Mouse (Mus musculus) T-helper 17 cell (primary cell): ENCODE data around the gene Cdk8.

Experiments used
- in situ Hi-C, 2 experiments: fragments of 300-600 bp; cut with MboI, MseI; formaldehyde crosslinking; loops; 1 replicate in 1 of 2; 2 replicates in 1 of 2; pipeline ENCODE4 v1.15.1; 2025; ENCODE audit warnings: high pct_unique_total_duplicates in 2 of 2

Gene Cdk8

GRCm38 (mm10) chr5:146230864-146231654 is at the start of gene Cdk8:
Cdk8 (plus strand) TSS chr5:146231230.
- in situ Hi-C loops, result loop anchor here in 1 of 2 experiments (25.0 kb wide), 2 partner anchors 606 to 1056 kb away; partner anchors contain the start of genes Rasl11a and Rpl21

- in situ Hi-C loops, result loop anchor here in 1 of 2 experiments (10.0 kb wide), 1 partner anchor 300 kb away; the partner anchor contains the start of gene Gm6408
Measured at GRCm38 (mm10) chr5:146185204-146185603, 45.8 kb upstream of the Cdk8 start, which contains the start of gene 1700001J03Rik. 1700001J03Rik (minus strand) TSS chr5:146185304.

- in situ Hi-C loops, result loop anchor here in 1 of 2 experiments (10.0 kb wide), 1 partner anchor 297 kb away; the partner anchor contains the start of gene Gm6408
Measured at GRCm38 (mm10) chr5:146187441-146187840, 43.6 kb upstream of the Cdk8 start.

GRCm38 (mm10) chr5:146188144-146188543 is 42.9 kb upstream of the Cdk8 start:
- in situ Hi-C loops, result loop anchor here in 1 of 2 experiments (10.0 kb wide), 1 partner anchor 297 kb away; the partner anchor contains the start of gene Gm6408

GRCm38 (mm10) chr5:146188712-146189111 is 42.3 kb upstream of the Cdk8 start:
- in situ Hi-C loops, result loop anchor here in 1 of 2 experiments (10.0 kb wide), 1 partner anchor 296 kb away; the partner anchor contains the start of gene Gm6408

GRCm38 (mm10) chr5:146190093-146190492 is 40.9 kb upstream of the Cdk8 start:
- in situ Hi-C loops, result loop anchor here (5.0 to 10.0 kb wide), 4 partner anchors 112 to 935 kb away; no protein-coding TSS in a partner anchor

- in situ Hi-C loops, result loop anchor here (5.0 to 10.0 kb wide), 4 partner anchors 112 to 936 kb away; no protein-coding TSS in a partner anchor
Measured at GRCm38 (mm10) chr5:146190501-146191269, 40.3 kb upstream of the Cdk8 start.

GRCm38 (mm10) chr5:146193360-146193759 is 37.7 kb upstream of the Cdk8 start:
- in situ Hi-C loops, result loop anchor here (5.0 to 10.0 kb wide), 4 partner anchors 109 to 939 kb away; no protein-coding TSS in a partner anchor

- in situ Hi-C loops, result loop anchor here (10.0 kb wide), 2 partner anchors 904 to 944 kb away; no protein-coding TSS in a partner anchor
Measured at GRCm38 (mm10) chr5:146199073-146199472, 32.0 kb upstream of the Cdk8 start.

GRCm38 (mm10) chr5:146199540-146199939 is 31.5 kb upstream of the Cdk8 start:
- in situ Hi-C loops, result loop anchor here (10.0 kb wide), 2 partner anchors 905 to 945 kb away; no protein-coding TSS in a partner anchor

GRCm38 (mm10) chr5:146200580-146200979 is 30.4 kb upstream of the Cdk8 start:
- in situ Hi-C loops, result loop anchor here (5.0 to 25.0 kb wide), 5 partner anchors 67 to 1963 kb away; partner anchors contain the start of genes Bri3 (in 1 of the 2), Pomp (in 1 of the 2), Zkscan14 (in 1 of the 2) and Zkscan5 (in 1 of the 2)

GRCm38 (mm10) chr5:146203921-146204320 is 27.1 kb upstream of the Cdk8 start:
- in situ Hi-C loops, result loop anchor here (5.0 to 25.0 kb wide), 5 partner anchors 63 to 1967 kb away; partner anchors contain the start of genes Bri3 (in 1 of the 2), Pomp (in 1 of the 2), Zkscan14 (in 1 of the 2) and Zkscan5 (in 1 of the 2)

- in situ Hi-C loops, result loop anchor here (25.0 kb wide), 4 partner anchors 857 to 1968 kb away; partner anchors contain the start of genes Bri3 (in 1 of the 2), Pomp (in 1 of the 2), Zkscan14 (in 1 of the 2) and Zkscan5 (in 1 of the 2)
Measured at GRCm38 (mm10) chr5:146205537-146205936, 25.5 kb upstream of the Cdk8 start.

GRCm38 (mm10) chr5:146220501-146220878 is 10.5 kb upstream of the Cdk8 start:
- in situ Hi-C loops, result loop anchor here (10.0 to 25.0 kb wide), 6 partner anchors 842 to 1983 kb away; partner anchors contain the start of genes Bri3 (in 1 of the 2), Pomp (in 1 of the 2), Tmem130 (in 1 of the 2) and Trrap (in 1 of the 2)

GRCm38 (mm10) chr5:146220879-146221714 is 9.9 kb upstream of the Cdk8 start, which contains the start of gene Rnf6:
Rnf6 (minus strand) TSS chr5:146221555.
- in situ Hi-C loops, result loop anchor here (10.0 to 25.0 kb wide), 6 partner anchors 841 to 1984 kb away; partner anchors contain the start of genes Bri3 (in 1 of the 2), Pomp (in 1 of the 2), Tmem130 (in 1 of the 2) and Trrap (in 1 of the 2)

- in situ Hi-C loops, result loop anchor here (10.0 to 25.0 kb wide), 6 partner anchors 841 to 1984 kb away; partner anchors contain the start of genes Bri3 (in 1 of the 2), Pomp (in 1 of the 2), Tmem130 (in 1 of the 2) and Trrap (in 1 of the 2)
Measured at GRCm38 (mm10) chr5:146221722-146222121, 9.3 kb upstream of the Cdk8 start.

- in situ Hi-C loops, result loop anchor here (10.0 to 25.0 kb wide), 6 partner anchors 839 to 1986 kb away; partner anchors contain the start of genes Bri3 (in 1 of the 2), Pomp (in 1 of the 2), Tmem130 (in 1 of the 2) and Trrap (in 1 of the 2)
Measured at GRCm38 (mm10) chr5:146223786-146224185, 7.2 kb upstream of the Cdk8 start.

- in situ Hi-C loops, result loop anchor here (10.0 to 25.0 kb wide), 4 partner anchors 610 to 1463 kb away; partner anchors contain the start of genes Rasl11a (in 1 of the 2), Rpl21 (in 1 of the 2), Tmem130 (in 1 of the 2) and Trrap (in 1 of the 2)
Measured at GRCm38 (mm10) chr5:146227496-146227895, 3.5 kb upstream of the Cdk8 start.
